Mouse (Mus musculus) urinary bladder, postnatal 36 days (tissue): ENCODE measurements at regions not wholly inside any gene's neighbourhood (a gene's known extent, or its start where the extent isn't known, plus 50 kb on each side); places are given as distances from the start of the nearest gene placed in this dataset.

Experiments
- DNase-seq, 2 experiments: peaks; one replicate each; pipeline ENCODE4 v3.0.0; 2022; ENCODE audit warnings: low spot score in 2 of 2, mixed read lengths in 1 of 2

GRCm38 (mm10) chr6:111883946-111884345 lies 389.6 kb upstream of the Lmcd1 start:
- DNase-seq: no peak

DNA sequence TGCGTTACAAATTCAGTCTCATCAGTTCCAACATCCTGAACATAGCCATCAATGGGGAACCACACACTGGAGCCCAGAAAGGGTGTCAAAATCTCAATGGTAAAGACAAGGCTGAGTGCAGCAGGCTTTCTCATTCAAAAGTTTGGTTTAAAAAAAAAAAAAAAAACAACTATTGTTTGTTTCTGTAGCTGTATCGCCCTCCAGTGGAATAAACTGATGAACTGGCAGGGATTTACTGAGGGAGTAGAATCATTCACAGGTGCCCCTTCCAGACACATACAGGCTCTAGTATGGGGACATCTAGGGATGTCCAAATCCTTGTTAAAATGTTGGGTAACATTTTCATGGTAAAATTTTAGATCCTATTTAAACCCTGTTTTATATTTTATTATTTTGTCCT lies 361.6 kb upstream of the Lmcd1 start:
- DNase-seq: no peak

GRCm38 (mm10) chr6:111913771-111914405 lies 359.7 kb upstream of the Lmcd1 start:
- DNase-seq: no peak

DNA sequence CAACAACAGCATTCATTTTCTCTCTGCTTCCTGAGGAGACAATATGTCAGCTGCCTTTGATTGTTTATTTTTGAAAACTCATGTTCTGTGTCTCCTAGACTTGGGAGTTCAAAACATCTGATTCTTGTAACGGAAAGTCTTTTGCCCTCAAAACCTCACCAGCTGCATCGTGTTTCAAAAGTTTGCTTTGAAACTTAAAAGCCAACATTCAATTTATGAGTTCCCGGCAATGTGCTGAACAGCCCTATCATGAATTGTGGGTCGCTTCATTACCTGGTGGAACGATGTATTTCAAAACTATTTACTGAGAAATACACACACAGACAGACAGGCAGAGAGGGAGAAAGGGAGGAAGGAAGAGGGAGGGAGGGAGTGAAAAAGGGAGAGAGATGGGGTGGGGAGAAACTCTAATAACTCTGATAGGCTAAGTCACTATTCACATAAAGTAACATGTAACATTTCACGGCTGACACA lies 356.3 kb upstream of the Lmcd1 start:
- DNase-seq: no peak

- DNase-seq: peak in 1 of 2 experiments; percentile 14
Observed at GRCm38 (mm10) chr6:111917868-111918597, 355.5 kb upstream of the Lmcd1 start.

DNA sequence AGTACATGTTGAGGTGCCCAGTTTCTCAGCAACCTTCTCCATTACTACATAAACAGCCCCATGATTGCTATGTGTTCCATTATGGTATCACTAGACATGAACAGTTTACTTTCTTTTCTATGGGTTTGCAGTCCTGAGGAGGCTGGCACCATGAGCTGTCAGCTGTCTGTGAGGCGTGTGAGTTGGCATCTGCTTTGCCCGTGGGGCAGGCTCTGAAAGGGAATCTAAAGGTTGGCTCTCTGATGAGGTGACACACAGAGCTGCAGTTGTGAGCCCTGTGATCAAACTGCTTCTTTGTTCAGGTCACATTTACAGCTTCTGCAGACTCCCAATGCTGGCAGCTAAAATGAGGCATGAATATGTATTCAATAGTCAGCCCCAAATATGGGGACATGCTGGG lies 341.0 kb upstream of the Lmcd1 start:
- DNase-seq: no peak

GRCm38 (mm10) chr6:111954401-111954800 lies 319.2 kb upstream of the Lmcd1 start:
- DNase-seq: no peak

DNA sequence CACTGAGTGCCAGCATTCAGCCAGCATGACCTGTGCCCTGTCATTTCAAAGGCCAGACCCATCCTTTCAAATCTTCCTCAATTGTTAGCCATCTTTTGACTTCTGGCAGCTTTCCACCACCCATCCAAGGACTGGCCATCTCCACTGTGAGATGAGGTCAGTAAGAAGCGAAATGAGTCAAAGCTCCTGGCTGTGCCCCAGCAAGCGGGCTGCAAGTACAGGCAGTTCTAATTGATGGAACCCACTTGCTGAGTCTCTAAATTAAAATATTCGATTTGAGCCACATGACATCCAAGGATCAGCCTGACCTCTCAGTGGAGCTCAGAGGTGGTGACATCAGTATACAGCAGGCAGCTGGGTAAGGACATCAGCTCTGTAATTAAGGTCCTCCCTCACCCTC lies 307.8 kb upstream of the Lmcd1 start:
- DNase-seq: peak in 1 of 2 experiments; percentile 1

DNA sequence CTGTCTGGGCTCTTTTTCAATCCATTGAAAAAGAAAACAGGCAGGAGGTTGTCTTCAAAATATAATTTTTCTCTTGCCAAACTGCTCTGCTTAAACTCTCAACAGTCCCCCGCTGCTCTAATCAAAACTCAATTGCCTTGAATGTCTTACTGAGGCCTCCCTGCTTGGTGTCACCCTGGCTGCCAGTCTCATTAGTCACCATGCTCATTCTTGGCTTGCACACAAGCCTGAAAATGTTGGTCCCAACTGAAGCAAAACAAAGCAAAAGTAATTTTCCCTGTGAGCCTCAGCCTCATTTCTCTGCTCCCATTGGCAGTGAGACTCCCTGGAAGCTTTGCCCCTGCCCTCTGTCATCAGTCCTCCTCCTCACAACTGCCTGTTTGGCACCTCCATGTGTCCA lies 288.1 kb upstream of the Lmcd1 start:
- DNase-seq: no peak

DNA sequence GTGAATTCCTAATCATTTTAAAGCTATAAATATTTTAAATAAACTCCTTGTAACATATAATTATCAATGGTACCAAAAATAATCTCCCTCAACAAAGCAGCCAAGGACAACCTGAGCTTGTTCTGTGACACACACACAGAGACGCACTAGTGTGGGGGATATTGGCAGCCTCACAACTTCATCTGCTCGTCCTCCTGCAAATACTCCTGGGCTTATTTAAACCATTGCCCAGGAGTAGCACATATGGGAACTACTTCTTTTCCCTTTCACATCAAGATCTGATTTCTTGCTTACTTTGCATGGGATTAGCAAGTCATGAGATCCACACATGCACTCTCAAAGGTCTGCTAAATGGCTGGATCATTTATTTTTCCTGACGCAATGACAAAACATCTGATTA lies 277.7 kb upstream of the Lmcd1 start:
- no peak for DNase-seq

GRCm38 (mm10) chr6:112003784-112004471 lies 269.6 kb upstream of the Lmcd1 start:
- DNase-seq: no peak

GRCm38 (mm10) chr6:112026261-112027205 lies 247.0 kb upstream of the Lmcd1 start:
- DNase-seq: no peak

DNA sequence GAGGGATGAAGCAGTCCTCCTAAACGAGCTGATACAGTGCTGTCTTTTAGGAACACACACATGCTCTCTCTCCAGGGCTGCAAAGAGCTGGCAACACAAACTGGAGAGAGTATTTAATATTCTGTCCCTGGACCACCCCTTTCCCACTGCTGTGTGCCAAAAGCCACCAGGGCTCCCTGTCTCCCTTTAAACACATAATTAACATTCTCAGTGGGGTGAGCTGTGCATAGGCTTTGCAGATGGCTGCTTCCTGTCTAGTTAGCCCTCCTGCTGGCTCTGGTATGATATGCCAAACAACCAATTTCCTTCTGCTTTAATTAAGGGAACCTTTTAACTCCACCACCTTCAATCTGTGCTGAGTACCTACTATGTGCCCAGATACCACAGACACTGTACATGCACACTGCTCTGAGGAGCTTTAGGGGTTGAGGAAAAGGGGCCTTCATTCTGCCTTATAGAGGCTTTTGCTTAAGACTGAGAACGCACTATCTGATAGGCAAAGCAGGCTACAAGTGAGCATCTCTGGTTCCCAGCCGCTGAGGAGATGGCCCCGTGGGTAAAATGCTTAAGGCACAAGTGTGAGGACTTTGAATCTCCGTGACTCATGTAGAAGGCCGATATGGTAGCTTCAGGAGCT lies 222.9 kb upstream of the Lmcd1 start:
- DNase-seq: no peak

GRCm38 (mm10) chr6:112052193-112052592 lies 221.4 kb upstream of the Lmcd1 start:
- no peak for DNase-seq

- no peak for DNase-seq
Observed at GRCm38 (mm10) chr6:112057895-112058294, 215.7 kb upstream of the Lmcd1 start.

- DNase-seq: no peak
Observed at GRCm38 (mm10) chr6:112062956-112063355, 210.6 kb upstream of the Lmcd1 start.

DNA sequence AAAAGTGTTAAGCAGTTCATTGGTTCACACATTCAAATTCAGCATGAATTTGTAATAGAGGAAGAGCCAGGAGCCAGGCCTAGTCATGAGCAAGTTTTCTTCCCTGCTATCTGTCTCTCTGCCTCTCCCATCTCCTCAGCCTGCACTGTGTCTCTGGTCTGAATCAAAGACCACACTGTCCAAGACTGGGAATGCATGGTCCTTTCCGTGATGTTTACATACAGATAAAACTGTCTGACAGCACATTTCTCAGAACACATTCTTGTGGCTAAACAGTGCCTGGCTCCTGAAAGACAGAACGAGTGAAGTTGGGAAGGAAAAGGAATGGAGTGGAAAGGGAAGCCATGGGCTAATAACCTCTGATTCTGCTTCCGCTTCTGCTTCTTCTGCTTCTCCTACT lies 183.0 kb upstream of the Lmcd1 start:
- no peak for DNase-seq

- DNase-seq: peak in 1 of 2 experiments; percentile 6
Observed at GRCm38 (mm10) chr6:112091125-112091763, 182.3 kb upstream of the Lmcd1 start.

DNA sequence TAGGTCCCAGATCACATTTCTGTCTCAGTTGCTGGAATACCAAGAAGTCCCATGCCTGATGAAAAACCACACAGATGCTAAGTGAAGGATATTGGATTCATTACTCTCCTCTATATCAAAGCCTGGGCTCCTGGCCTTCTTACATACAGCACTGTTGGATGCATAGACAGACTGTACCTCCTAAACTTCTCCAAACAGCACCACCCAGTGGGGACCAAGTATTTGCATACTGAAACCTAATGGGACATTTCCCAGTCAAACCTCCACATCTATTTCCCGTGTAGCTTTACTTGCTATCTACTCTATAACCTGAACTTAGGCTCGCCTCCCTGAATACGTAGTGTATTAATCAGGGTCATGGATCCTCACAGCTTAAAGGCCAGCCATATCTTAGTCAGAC lies 180.3 kb upstream of the Lmcd1 start:
- no peak for DNase-seq

GRCm38 (mm10) chr6:112097699-112098098 lies 175.9 kb upstream of the Lmcd1 start:
- DNase-seq: no peak

- DNase-seq: peak in 1 of 2 experiments; percentile 4
Observed at GRCm38 (mm10) chr6:112108651-112109050, 164.9 kb upstream of the Lmcd1 start.
